Mouse (Mus musculus) liver, embryonic 11.5 days (tissue): ENCODE data around the gene Rsbn1l. TPM values are rescaled to one million over a fixed set of nuclear protein-coding genes. Genes with fewer than 3 reads are reported as not detected.
"Not testable (repeated sequence)": the region's sequence is repeated elsewhere in the genome, so short reads cannot be mapped to it uniquely, and the experiment has no call there.

Experiments used
- ATAC-seq: fragments of 200-750 bp; cut with Nextera tagmentation; replicated peaks from 2 replicates; pipeline ENCODE4 v1.8.0; 2017; ENCODE audit warnings: moderate number of reproducible peaks, mild to moderate bottlenecking, moderate TSS enrichment, moderate library complexity; ENCODE audit not compliant: low FRiP score
- DNase-seq: peaks from one replicate; pipeline ENCODE4 v3.0.0-alpha.2; 2017; ENCODE audit warnings: low spot score
- H3K27ac ChIP-seq: fragments of 300-500 bp; sonication (generic); 2 replicates; pipeline ENCODE4 v1.5.1; 2014; ENCODE audit warnings: mild to moderate bottlenecking, low read depth, low read length, control low read depth
- H3K27me3 ChIP-seq: fragments of 300-500 bp; sonication (generic); replicated peaks from 2 replicates; pipeline ENCODE4 v1.6.1; 2014; ENCODE audit warnings: low read length, mixed read lengths; ENCODE audit not compliant: control insufficient read depth, insufficient read depth
- H3K36me3 ChIP-seq: fragments of 300-500 bp; sonication (generic); 2 replicates; pipeline ENCODE4 v1.6.1; 2014; ENCODE audit warnings: mild to moderate bottlenecking, low read length, moderate library complexity, mixed read lengths; ENCODE audit not compliant: control insufficient read depth, insufficient read depth
- H3K4me1 ChIP-seq: fragments of 300-500 bp; sonication (generic); replicated peaks from 2 replicates; pipeline ENCODE4 v1.6.1; 2014; ENCODE audit warnings: low read length, mixed read lengths; ENCODE audit not compliant: control insufficient read depth, insufficient read depth
- H3K4me2 ChIP-seq: fragments of 300-500 bp; sonication (generic); 2 replicates; pipeline ENCODE4 v1.6.1; 2014; ENCODE audit warnings: mild to moderate bottlenecking, control low read depth, moderate library complexity
- H3K4me3 ChIP-seq: fragments of 300-500 bp; sonication (generic); 2 replicates; pipeline ENCODE4 v1.5.1; 2014; ENCODE audit warnings: low read depth, low read length, control low read depth
- H3K9ac ChIP-seq: fragments of 300-500 bp; sonication (generic); 2 replicates; pipeline ENCODE4 v1.6.1; 2014; ENCODE audit warnings: low read depth, low read length, control low read depth
- H3K9me3 ChIP-seq: fragments of 300-500 bp; sonication (generic); 2 replicates; pipeline ENCODE4 v1.6.1; 2016; ENCODE audit warnings: low read length, inconsistent platforms, mixed read lengths; ENCODE audit not compliant: control insufficient read depth
- WGBS: fragments of 180-500 bp; shearing (Covaris S2); extraction: QIAGEN DNeasy Blood & Tissue Kit; methylation state at CpG from one replicate; pipeline ENCODE4 v1.1.7; 2014; 5-methylcytosine and 5-hydroxymethylcytosine counted together
- polyA plus RNA-seq: library from polyadenylated mRNA; unstranded; fragments of >200 nt; fragmentation: Nextera tagmentation; extraction: Ambion mirVana; gene quantifications from 2 replicates; pipeline ENCODE4 v1.2.1, GENCODE M21; 2014

The Rsbn1l gene
- polyA plus RNA-seq, 1 experiment from 2014 or later = 11.0 TPM

DNA sequence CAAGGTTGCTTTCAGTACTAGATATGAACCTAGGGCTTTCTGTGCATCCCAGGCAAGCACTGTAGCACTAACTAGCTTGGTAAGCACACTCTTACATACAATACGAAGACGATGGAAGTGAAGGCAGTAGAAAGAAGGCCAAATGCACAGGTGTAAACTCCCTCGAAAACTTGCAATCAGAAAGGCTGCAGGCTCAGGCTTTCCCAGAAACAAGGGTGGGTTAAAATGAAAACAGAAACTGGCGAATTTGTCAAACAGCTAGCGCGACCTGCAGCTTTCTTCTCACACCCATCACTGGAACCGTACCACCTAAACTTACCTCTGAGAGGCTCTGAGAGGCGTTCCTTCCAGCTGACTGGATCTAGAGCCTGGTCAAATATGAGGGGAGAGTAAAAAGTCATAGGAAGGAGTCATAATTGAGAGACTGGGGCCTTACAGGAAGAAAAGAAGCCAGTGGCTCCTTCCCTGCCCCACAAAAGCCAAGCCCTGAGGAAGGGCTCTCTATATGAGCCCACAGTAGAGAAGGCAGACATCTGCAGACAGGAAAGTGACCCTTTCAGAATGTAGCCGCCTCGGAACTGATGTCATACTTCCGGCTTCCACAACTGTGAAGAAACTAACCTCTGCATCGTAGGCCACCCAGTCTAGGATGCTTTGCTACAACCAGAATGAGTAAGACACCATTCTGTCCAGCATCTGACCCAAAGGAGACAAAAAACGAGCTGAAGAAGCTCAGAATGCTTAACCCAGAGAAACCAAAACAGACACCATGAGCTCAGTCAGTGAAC lies 11.0 kb downstream of the Rsbn1l start:
- Histone ChIP-seq H3K4me2 (peak overlapping the region; percentile 65), H3K9ac (peak overlapping the region; percentile 51; the same call in 1 of the 2 replicates), H3K27ac (peak overlapping the region; percentile 82), H3K4me1 (peaks cover 51% of the 10 kb centered on the region), H3K4me3 (peak overlapping the region; percentile 32), H3K9me3 (no peaks in the 10 kb centered on the region), H3K27me3 (no peaks in the 10 kb centered on the region), H3K36me3 (no peaks in the 10 kb centered on the region)
- 0 out of 2 replicates have a peak, but pooled peaks have one; percentile 18 for ATAC-seq
- DNase-seq = no peak
- 38% methylated on average over 13 of the region's 13 CpGs for WGBS

DNA sequence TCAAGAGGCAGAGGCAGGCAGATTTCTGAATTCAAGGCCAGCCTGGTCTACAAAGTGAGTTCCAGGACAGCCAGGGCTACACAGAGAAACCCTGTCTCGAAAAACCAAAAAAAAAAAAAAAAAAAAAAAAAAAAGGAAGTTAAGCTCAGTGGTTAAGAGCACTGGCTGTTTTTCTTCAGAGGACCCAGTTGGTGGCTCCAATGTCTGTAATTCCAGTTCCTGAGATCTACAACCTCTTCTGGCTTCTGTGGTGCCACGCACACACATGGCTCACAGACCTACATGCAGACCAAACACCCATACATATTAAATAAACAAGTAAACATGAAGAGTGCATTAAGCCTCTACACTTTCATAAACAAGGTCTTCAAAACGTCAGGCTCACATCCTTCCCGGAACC lies 12.4 kb downstream of the Rsbn1l start:
- Histone ChIP-seq H3K4me2 (peak overlapping the region; percentile 22), H3K4me1 (peaks cover 61% of the 10 kb centered on the region)
- not testable (repeated sequence) for H3K9me3 ChIP-seq, DNase-seq, H3K9ac ChIP-seq, ATAC-seq, H3K4me3 ChIP-seq, H3K27ac ChIP-seq, H3K36me3 ChIP-seq, H3K27me3 ChIP-seq
- 54% methylated on average over 3 of the region's 4 CpGs for WGBS

DNA sequence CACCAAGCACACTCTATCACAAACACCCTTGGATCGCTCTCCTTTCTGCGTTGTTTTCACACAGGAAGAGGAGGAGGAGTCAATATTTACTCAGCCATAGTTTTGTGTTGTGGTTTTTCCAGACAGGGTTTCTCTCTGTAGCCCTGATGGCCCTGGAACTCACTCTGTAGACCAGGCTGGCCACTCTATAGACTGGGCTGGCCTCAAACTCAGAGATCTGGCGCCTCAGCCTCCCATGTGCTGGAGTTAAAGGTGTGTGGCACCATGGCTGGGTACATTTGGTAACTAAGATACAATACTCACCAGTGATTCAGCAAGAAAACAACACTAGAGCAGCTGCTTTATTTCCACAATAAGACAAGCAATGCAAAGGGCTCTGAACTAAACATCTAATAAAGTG lies 13.7 kb downstream of the Rsbn1l start:
- Histone ChIP-seq H3K4me1 (peaks cover 62% of the 10 kb centered on the region), H3K9me3 (no peaks in the 10 kb centered on the region), H3K27ac (peak overlapping the region; percentile 79), H3K36me3 (no peaks in the 10 kb centered on the region), H3K4me2 (peak overlapping the region; percentile 39), H3K27me3 (no peaks in the 10 kb centered on the region), H3K4me3 (no peak overlapping the region), H3K9ac (peak overlapping the region; percentile 46; the same call in 1 of the 2 replicates)
- 62% methylated on average over 3 of the region's 3 CpGs for WGBS
- DNase-seq (no peak), ATAC-seq (peak; percentile 27; the same call in 1 of the 2 replicates)

DNA sequence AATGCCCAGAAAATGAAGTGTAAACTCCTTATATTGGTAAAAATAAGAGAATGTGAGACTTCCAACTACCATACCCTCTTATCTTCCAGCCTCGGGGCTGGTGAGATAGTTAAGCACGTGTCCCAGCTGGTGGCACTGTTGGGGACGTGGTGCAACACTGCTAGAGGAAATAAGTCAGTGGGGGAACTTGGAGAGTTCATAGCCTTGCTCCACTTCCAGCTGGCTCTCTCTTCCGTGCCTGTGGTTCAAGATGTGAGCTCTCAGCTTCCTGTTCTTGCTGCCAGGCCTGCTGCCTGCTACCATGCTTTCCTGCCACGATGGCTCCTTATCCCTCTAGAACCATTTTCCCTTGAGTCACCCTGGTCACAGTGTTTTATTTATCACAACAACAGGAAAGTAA lies 15.0 kb downstream of the Rsbn1l start:
- no peaks in the 10 kb centered on the region for H3K36me3 ChIP-seq
- H3K9me3 ChIP-seq = no peaks in the 10 kb centered on the region
- DNase-seq (no peak), ATAC-seq (peak; percentile 88)
- peak overlapping the region; percentile 44 for H3K4me2 ChIP-seq
- 15% methylated on average over 5 of the region's 5 CpGs for WGBS
- peak overlapping the region; percentile 81 for H3K27ac ChIP-seq
- H3K9ac ChIP-seq = no peak overlapping the region
- no peak overlapping the region for H3K4me3 ChIP-seq
- no peaks in the 10 kb centered on the region for H3K27me3 ChIP-seq
- peaks cover 60% of the 10 kb centered on the region for H3K4me1 ChIP-seq

DNA sequence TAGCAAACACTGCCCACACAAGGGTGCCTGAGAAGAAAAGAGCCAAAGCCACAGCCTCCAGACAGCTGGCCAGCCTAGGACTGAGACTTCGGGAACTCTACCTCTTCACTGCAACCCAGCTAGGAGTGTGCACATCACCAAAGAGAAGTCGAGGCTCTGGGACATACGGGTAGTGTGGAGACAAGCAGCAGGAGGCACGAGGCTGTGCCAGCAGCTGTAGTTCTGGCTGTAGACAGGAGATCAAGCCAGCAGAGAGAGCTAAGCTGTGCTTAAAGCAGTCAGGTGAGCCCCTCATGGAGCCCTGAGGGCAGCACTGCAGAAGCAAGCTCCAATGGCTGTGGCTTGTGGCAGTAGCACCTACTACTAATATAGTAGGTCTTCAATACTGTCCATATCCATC lies 15.5 kb downstream of the Rsbn1l start:
- no peak overlapping the region for H3K4me3 ChIP-seq
- peak overlapping the region; percentile 44 for H3K4me2 ChIP-seq
- H3K36me3 ChIP-seq = no peaks in the 10 kb centered on the region
- WGBS = 59% methylated on average over 4 of the region's 4 CpGs
- H3K9ac ChIP-seq = peak overlapping the region; percentile 44; the same call in 1 of the 2 replicates
- peaks cover 64% of the 10 kb centered on the region for H3K4me1 ChIP-seq
- DNase-seq (no peak), ATAC-seq (peak; percentile 33; the same call in 1 of the 2 replicates)
- H3K27ac ChIP-seq = peak overlapping the region; percentile 81
- H3K9me3 ChIP-seq = no peaks in the 10 kb centered on the region
- H3K27me3 ChIP-seq = no peaks in the 10 kb centered on the region

DNA sequence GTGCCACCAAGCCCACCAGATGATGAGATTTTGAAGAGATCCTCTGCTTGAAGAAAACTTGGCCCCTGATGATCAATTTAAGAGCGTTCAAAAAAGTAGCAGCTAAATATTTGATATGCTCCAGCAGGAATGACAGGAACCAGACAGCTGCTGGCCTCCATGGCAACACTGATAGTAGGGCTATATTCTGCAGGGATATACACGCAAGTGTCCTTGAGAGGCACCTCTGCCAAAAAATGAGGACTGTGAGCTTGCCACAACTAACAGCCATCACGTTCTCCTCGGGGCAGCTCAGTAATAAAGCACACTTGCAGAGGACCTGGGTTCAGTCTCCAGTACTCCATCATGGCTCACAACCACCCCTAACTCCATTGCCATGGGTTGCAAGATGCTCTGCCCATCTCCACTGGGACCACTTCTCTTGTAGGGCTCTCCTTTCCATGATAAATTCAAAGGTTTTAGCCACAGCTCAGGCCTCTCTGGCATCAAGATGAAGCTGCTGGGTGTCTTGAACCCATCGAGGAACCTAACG lies 16.1 kb downstream of the Rsbn1l start:
- Histone ChIP-seq H3K4me2 (peak overlapping the region; percentile 12; the same call in 1 of the 2 replicates), H3K4me3 (no peak overlapping the region), H3K27ac (peak overlapping the region; percentile 81; the same call in 1 of the 2 replicates), H3K9ac (no peak overlapping the region), H3K9me3 (no peaks in the 10 kb centered on the region), H3K4me1 (peaks cover 62% of the 10 kb centered on the region), H3K36me3 (no peaks in the 10 kb centered on the region), H3K27me3 (no peaks in the 10 kb centered on the region)
- ATAC-seq = no peak
- no peak for DNase-seq
- WGBS = 60% methylated on average over 6 of the region's 6 CpGs

DNA sequence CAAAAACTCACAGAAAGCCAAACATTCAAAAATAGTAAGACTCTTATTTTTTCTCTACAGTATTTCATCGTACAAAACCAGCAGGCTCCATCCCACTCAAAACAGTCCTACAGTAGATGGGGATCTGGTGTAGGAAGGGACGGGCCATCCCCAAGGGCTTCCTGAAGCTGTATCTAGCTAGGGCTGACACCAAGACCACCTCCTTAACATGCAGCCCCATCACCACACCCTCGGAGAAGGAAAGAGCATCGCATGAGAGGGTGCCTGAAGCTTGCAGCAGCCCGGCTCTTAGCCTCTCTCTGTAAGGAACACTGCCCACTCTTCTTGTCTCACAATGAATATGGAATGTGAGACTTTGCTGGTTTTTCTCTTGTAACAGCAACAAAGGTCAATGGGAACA lies 17.7 kb downstream of the Rsbn1l start:
- no peaks in the 10 kb centered on the region for H3K36me3 ChIP-seq
- H3K9ac ChIP-seq = peak overlapping the region; percentile 26; the same call in 1 of the 2 replicates
- H3K9me3 ChIP-seq = no peaks in the 10 kb centered on the region
- H3K4me1 ChIP-seq = peaks cover 65% of the 10 kb centered on the region
- H3K4me3 ChIP-seq = 0 out of 2 replicates have a peak overlapping the region, but pooled peaks have one; percentile 0
- no peaks in the 10 kb centered on the region for H3K27me3 ChIP-seq
- no peak for DNase-seq
- peak overlapping the region; percentile 57; the same call in 1 of the 2 replicates for H3K27ac ChIP-seq
- peak overlapping the region; percentile 41 for H3K4me2 ChIP-seq
- no peak for ATAC-seq
- 28% methylated on average over 5 of the region's 5 CpGs for WGBS

DNA sequence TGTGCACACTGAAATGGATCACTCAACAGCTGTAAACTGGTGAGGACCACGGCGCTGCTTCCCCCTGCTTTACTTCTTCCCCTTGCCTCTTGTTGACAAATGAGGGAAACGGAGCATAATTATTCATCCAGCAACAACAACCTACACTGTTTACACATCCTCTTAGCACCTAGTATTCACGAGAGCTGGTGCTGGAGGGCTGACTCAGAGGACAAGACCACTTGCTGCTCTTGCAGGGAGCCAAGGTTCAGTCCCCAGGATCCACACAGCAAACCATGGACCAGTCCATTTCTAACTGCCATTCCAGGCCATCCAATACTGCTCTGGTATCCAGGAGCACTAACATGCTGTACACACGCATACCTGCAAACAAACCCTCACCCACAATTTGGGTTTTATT lies 20.3 kb downstream of the Rsbn1l start:
- DNase-seq = no peak
- no peak for ATAC-seq
- 63% methylated on average over 5 of the region's 5 CpGs for WGBS
- Histone ChIP-seq H3K4me2 (no peak overlapping the region), H3K4me3 (no peak overlapping the region), H3K4me1 (peaks cover 60% of the 10 kb centered on the region), H3K9me3 (no peaks in the 10 kb centered on the region), H3K36me3 (no peaks in the 10 kb centered on the region), H3K9ac (no peak overlapping the region), H3K27ac (no peak overlapping the region), H3K27me3 (no peaks in the 10 kb centered on the region)
